Mouse (Mus musculus): ENCODE results near the gene Gm9639.
"Not testable (repeated sequence)": the region's sequence is repeated elsewhere in the genome, so short reads cannot be mapped to it uniquely, and the experiment has no call there.

DNA sequence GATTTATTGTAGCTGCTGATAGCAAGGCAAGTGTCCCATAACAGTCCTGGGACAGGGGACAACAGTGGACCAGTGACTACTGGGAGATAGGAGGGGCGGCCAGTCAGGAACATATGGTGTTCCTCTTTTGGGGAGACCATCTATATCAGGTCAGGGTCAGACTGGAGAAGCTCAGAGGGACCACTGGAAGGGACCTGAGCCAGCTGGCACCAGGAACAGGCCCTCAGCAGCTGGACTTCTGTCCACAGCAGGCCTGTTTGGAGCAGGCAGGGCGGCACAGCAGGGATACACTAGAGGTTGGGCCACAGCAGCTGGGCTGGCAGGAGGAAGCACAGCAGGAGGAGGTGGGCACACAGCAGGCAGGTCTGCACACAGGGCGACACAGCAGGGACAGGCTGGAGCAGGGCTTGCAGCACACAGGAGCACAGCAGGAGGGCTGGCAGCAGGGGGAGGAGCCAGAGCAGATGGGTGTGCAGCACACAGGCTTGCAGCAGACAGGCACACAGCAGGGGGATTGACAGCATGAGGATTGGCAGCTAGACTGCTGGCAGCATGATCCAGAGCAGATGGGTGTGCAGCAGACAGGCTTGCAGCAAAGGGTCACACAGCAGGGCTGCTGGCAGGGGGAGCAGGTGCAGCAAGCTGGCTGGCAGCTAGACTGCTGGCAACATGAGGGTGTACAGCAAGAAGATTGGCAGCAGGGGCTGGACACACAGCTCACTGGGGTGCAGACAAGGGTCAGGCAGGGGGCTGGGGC is 3.5 kb upstream of the Gm9639 start:
- not testable (repeated sequence) for TF ChIP-seq GATA1, TAL1 (IDR thresholded peaks at IDR 0.05; ENCODE audit: low read length)

Measured in erythroblast, embryonic 14.5 days (primary cell).